15 mouse cellular contexts compared by ENCODE assay signal in genomic region chr8:125868552-125868951, GRCm38 (mm10). TPM values are rescaled to one million over a fixed set of nuclear protein-coding genes. Genes with fewer than 3 reads are reported as not detected.
DNase-seq lines count a peak whose midpoint lies in the region; ATAC-seq and TF ChIP-seq lines count a peak whose summit lies in the region.
"Had no signal": no experiment of that assay in that cellular context is flagged by ENCODE, and none has a peak within 500 bp of the region (broad histone marks: within the 10 kb centered on the region; RNA-seq: fewer than 3 reads in every experiment).

No protein-coding gene starts in this region.

- no peaks in the 10 kb centered on the region for H3K9me3 ChIP-seq in stomach, postnatal 0 days (ENCODE audit: control insufficient read depth, low read length)
- H3K9me3 ChIP-seq: forebrain, embryonic 10.5 days; limb, embryonic 12.5 days had no signal

- ATAC-seq in stomach, postnatal 0 days (ENCODE audit: low FRiP score, low TSS enrichment), result no peak

- no peak for TF ChIP-seq EP300 in stomach, postnatal 0 days (optimal IDR thresholded peaks at IDR 0.05)

- no peaks in the 10 kb centered on the region for H3K27me3 ChIP-seq in stomach, postnatal 0 days (ENCODE audit: control insufficient read depth, insufficient read depth, low read length)

- no peaks in the 10 kb centered on the region for H3K4me1 ChIP-seq in stomach, postnatal 0 days (replicated peaks; ENCODE audit: control insufficient read depth, insufficient read depth)

- H3K4me2 ChIP-seq in stomach, postnatal 0 days (replicated peaks; ENCODE audit: low read depth), result no peak overlapping the region
- H3K4me2 ChIP-seq: limb, embryonic 12.5 days had no signal

- 62% methylated on average over 7 of the region's 7 CpGs for WGBS in stomach, postnatal 0 days

- H3K9ac ChIP-seq in stomach, postnatal 0 days (ENCODE audit: low read length), result no peak overlapping the region
- H3K9ac ChIP-seq: limb, embryonic 12.5 days had no signal

- no peak overlapping the region for H3K27ac ChIP-seq in stomach, postnatal 0 days (replicated peaks)
- H3K27ac ChIP-seq: forebrain, embryonic 10.5 days; limb, embryonic 12.5 days had no signal

- peak; percentile 17 for DNase-seq in adrenal gland, postnatal 10 days
- DNase-seq in adrenal gland, postnatal 4 days (ENCODE audit: low spot score in 2 of 2), result no peak
- peak; percentile 32 to 44 for DNase-seq in kidney, postnatal 4 days
- DNase-seq in kidney, postnatal 25 days, result no peak
- DNase-seq in testis, postnatal 10 days (ENCODE audit: low spot score), result peak; percentile 53
- DNase-seq in testis, postnatal 14 days (ENCODE audit: low spot score), result no peak
- DNase-seq in stomach, postnatal 0 days (ENCODE audit: low spot score), result no peak
- no peak for DNase-seq in layer of hippocampus, adult 11-12 months (ENCODE audit: low spot score)
- DNase-seq: adrenal gland, postnatal 36 days; cerebellum, adult 8-10 months; gastrocnemius, postnatal 36 days; lung, postnatal 36 days had no signal

- TF ChIP-seq CTCF in stomach, postnatal 0 days (IDR thresholded peaks at IDR 0.05; ENCODE audit: low read depth), result peak; percentile 52

- no peaks in the 10 kb centered on the region for H3K36me3 ChIP-seq in stomach, postnatal 0 days (ENCODE audit: control insufficient read depth, insufficient read depth, low read length)
- H3K36me3 ChIP-seq: forebrain, embryonic 10.5 days; limb, embryonic 12.5 days had no signal

- H3K4me3 ChIP-seq in stomach, postnatal 0 days (ENCODE audit: low read depth, low read length), result no peak overlapping the region
- H3K4me3 ChIP-seq: forebrain, embryonic 10.5 days; limb, embryonic 12.5 days had no signal

RNA-seq across cellular contexts. Expression of gene Pcnx2, which starts 29.6 kb away (rescaled TPM):
- under 1 TPM; 0.45 to 0.97 TPM for total RNA-seq in adrenal gland, postnatal 10 days (2021)
- 1 to 10 TPM in 1 of 2 experiments, under 1 TPM in 1; 0.90 to 1.1 TPM for total RNA-seq in adrenal gland, postnatal 4 days (2021)
- 0.17 and 0.22 TPM in 2 replicates for polyA plus RNA-seq in stomach, postnatal 0 days (2015; fragmentation: Nextera tagmentation; extraction: Ambion mirVana)
- total RNA-seq: monocyte, adult 5-6 weeks had no signal

RNA-seq across cellular contexts. Expression of gene Map3k21, which starts 41.7 kb away (rescaled TPM):
- 1 to 10 TPM; 1.1 TPM for total RNA-seq in adrenal gland, postnatal 10 days (2021)
- 1 to 10 TPM; 2.3 to 4.6 TPM for total RNA-seq in adrenal gland, postnatal 4 days (2021)
- polyA plus RNA-seq in stomach, postnatal 0 days (2015; fragmentation: Nextera tagmentation; extraction: Ambion mirVana), result 1.1 and 1.2 TPM in 2 replicates
- total RNA-seq: monocyte, adult 5-6 weeks had no signal
- polyA plus RNA-seq: forebrain, embryonic 10.5 days had no signal

Comparison
In these comparisons a context has a peak if more than half of its experiments do, and no peak if none do; other contexts are left out.
1. DNase-seq: peak in adrenal gland, postnatal 10 days (single experiment), kidney, postnatal 4 days (2 of 2) and testis, postnatal 10 days (single experiment); none in adrenal gland, postnatal 4 days (0 of 2), kidney, postnatal 25 days (0 of 2), testis, postnatal 14 days (single experiment), stomach, postnatal 0 days (single experiment) and layer of hippocampus, adult 11-12 months (single experiment).